Mouse (Mus musculus) liver, adult 2 months (tissue): ENCODE data around the gene Vmp1.

ENCODE experiments used
- CTCF ChIP-seq: fragments of 200-500 bp; IDR thresholded peaks from 2 replicates; pipeline ENCODE4 v1.5.1; 2011; ENCODE audit warnings: low read depth, low read length, control low read depth
- POLR2A ChIP-seq: fragments of 200-500 bp; IDR thresholded peaks from 2 replicates; pipeline ENCODE4 v1.6.1; 2011; ENCODE audit warnings: low read length, control low read depth; ENCODE audit not compliant: insufficient read depth; ENCODE audit errors: extremely low read depth

DNA sequence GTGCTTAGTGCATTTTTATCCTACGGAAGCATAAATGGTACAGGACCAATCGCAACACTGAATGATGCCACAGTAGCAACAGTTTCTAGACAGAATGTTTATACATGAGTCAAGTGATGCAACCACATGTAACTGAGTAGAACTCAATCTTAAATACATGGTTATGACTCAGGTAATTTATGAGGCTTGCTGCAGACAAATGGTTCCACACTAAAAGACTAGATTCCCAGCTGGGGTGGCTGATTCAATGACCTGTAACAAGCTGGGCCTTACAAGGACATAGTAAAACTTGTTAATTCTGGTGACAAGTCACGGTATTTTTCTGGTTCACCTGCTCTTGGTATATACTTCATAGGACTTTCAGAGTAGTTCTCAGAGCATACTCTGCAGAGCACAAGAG is 7.8 kb upstream of the Vmp1 start:
- TF ChIP-seq CTCF (no peak), POLR2A (no peak)
